Mouse (Mus musculus): ENCODE measurements at regions not wholly inside any gene's neighbourhood (a gene's known extent, or its start where the extent isn't known, plus 50 kb on each side); places are given as distances from the start of the nearest gene placed in this dataset.

- intact Hi-C loops (cut with DNase I), result no loop called here
- no peaks in the 10 kb centered on the region for H3K79me2 ChIP-seq (replicated peaks; ENCODE audit: control insufficient read depth, insufficient read depth, low read length)
- no peaks in the 10 kb centered on the region for H3K36me3 ChIP-seq (ENCODE audit: control insufficient read depth, insufficient read depth, low read length)
- H3K27ac ChIP-seq, result no peak overlapping the region
- TF ChIP-seq EP300 (IDR thresholded peaks at IDR 0.05; ENCODE audit: insufficient read depth, low read depth, low read length) (no peak), CTCF (IDR thresholded peaks at IDR 0.05) (no peak), POLR2A (IDR thresholded peaks at IDR 0.05; ENCODE audit: insufficient read depth, low read depth, low read length) (no peak)
- no peak overlapping the region for H3K4me3 ChIP-seq
- H3K4me1 ChIP-seq (ENCODE audit: control insufficient read depth, insufficient read depth, low read length), result peaks cover 2% of the 10 kb centered on the region
- 47% methylated on average over 1 of the region's 1 CpGs for WGBS
- H3K9ac ChIP-seq (ENCODE audit: low read depth, low read length), result no peak overlapping the region
- no peak for DNase-seq
- H3K27me3 ChIP-seq (ENCODE audit: control insufficient read depth, insufficient read depth, low read length), result no peaks in the 10 kb centered on the region
Observed at GRCm38 (mm10) chr5:75312897-75313296, 160.8 kb downstream of the Pdgfra start.

GRCm38 (mm10) chr5:75315956-75316355, 163.9 kb downstream of the Pdgfra start:
- H3K79me2 ChIP-seq (replicated peaks; ENCODE audit: control insufficient read depth, insufficient read depth, low read length), result no peaks in the 10 kb centered on the region
- 38% methylated on average over 1 of the region's 1 CpGs for WGBS
- no peaks in the 10 kb centered on the region for H3K36me3 ChIP-seq (ENCODE audit: control insufficient read depth, insufficient read depth, low read length)
- H3K9ac ChIP-seq (ENCODE audit: low read depth, low read length), result peak overlapping the region; percentile 48; the same call in 1 of the 2 replicates
- H3K27me3 ChIP-seq (ENCODE audit: control insufficient read depth, insufficient read depth, low read length), result no peaks in the 10 kb centered on the region
- peak overlapping the region; percentile 40 for H3K4me3 ChIP-seq
- DNase-seq, result no peak
- TF ChIP-seq POLR2A (IDR thresholded peaks at IDR 0.05; ENCODE audit: insufficient read depth, low read depth, low read length) (no peak), CTCF (IDR thresholded peaks at IDR 0.05) (no peak), EP300 (IDR thresholded peaks at IDR 0.05; ENCODE audit: insufficient read depth, low read depth, low read length) (no peak)
- peaks cover 2% of the 10 kb centered on the region for H3K4me1 ChIP-seq (ENCODE audit: control insufficient read depth, insufficient read depth, low read length)
- H3K27ac ChIP-seq, result peak overlapping the region; percentile 18; the same call in 1 of the 2 replicates
- intact Hi-C loops (cut with DNase I), result no loop called here

GRCm38 (mm10) chr5:75320536-75320935, 168.4 kb downstream of the Pdgfra start:
- H3K4me1 ChIP-seq (ENCODE audit: control insufficient read depth, insufficient read depth, low read length), result peaks cover 2% of the 10 kb centered on the region
- H3K36me3 ChIP-seq (ENCODE audit: control insufficient read depth, insufficient read depth, low read length), result no peaks in the 10 kb centered on the region
- DNase-seq, result no peak
- H3K27me3 ChIP-seq (ENCODE audit: control insufficient read depth, insufficient read depth, low read length), result no peaks in the 10 kb centered on the region
- 74% methylated on average over 2 of the region's 2 CpGs for WGBS
- no peak overlapping the region for H3K4me3 ChIP-seq
- no peak for TF ChIP-seq POLR2A (IDR thresholded peaks at IDR 0.05; ENCODE audit: insufficient read depth, low read depth, low read length)
- TF ChIP-seq EP300 (IDR thresholded peaks at IDR 0.05; ENCODE audit: insufficient read depth, low read depth, low read length), result no peak
- no peak for TF ChIP-seq CTCF (IDR thresholded peaks at IDR 0.05)
- intact Hi-C loops (cut with DNase I), result no loop called here
- no peak overlapping the region for H3K27ac ChIP-seq
- H3K9ac ChIP-seq (ENCODE audit: low read depth, low read length), result no peak overlapping the region
- no peaks in the 10 kb centered on the region for H3K79me2 ChIP-seq (replicated peaks; ENCODE audit: control insufficient read depth, insufficient read depth, low read length)

- Histone ChIP-seq H3K4me1 (ENCODE audit: control insufficient read depth, insufficient read depth, low read length) (no peaks in the 10 kb centered on the region), H3K4me3 (no peak overlapping the region), H3K79me2 (replicated peaks; ENCODE audit: control insufficient read depth, insufficient read depth, low read length) (no peaks in the 10 kb centered on the region), H3K27me3 (ENCODE audit: control insufficient read depth, insufficient read depth, low read length) (no peaks in the 10 kb centered on the region), H3K36me3 (ENCODE audit: control insufficient read depth, insufficient read depth, low read length) (no peaks in the 10 kb centered on the region), H3K27ac (no peak overlapping the region), H3K9ac (ENCODE audit: low read depth, low read length) (no peak overlapping the region)
- DNase-seq, result no peak
- 68% methylated on average over 3 of the region's 3 CpGs for WGBS
- intact Hi-C loops (cut with DNase I), result no loop called here
- TF ChIP-seq EP300 (IDR thresholded peaks at IDR 0.05; ENCODE audit: insufficient read depth, low read depth, low read length), result no peak
- no peak for TF ChIP-seq POLR2A (IDR thresholded peaks at IDR 0.05; ENCODE audit: insufficient read depth, low read depth, low read length)
- no peak for TF ChIP-seq CTCF (IDR thresholded peaks at IDR 0.05)
Observed at GRCm38 (mm10) chr5:75334050-75334449, 182.0 kb downstream of the Pdgfra start.

- Histone ChIP-seq H3K36me3 (ENCODE audit: control insufficient read depth, insufficient read depth, low read length) (no peaks in the 10 kb centered on the region), H3K4me3 (no peak overlapping the region), H3K27ac (no peak overlapping the region), H3K4me1 (ENCODE audit: control insufficient read depth, insufficient read depth, low read length) (no peaks in the 10 kb centered on the region), H3K9ac (ENCODE audit: low read depth, low read length) (no peak overlapping the region), H3K79me2 (replicated peaks; ENCODE audit: control insufficient read depth, insufficient read depth, low read length) (no peaks in the 10 kb centered on the region), H3K27me3 (ENCODE audit: control insufficient read depth, insufficient read depth, low read length) (no peaks in the 10 kb centered on the region)
- no peak for TF ChIP-seq EP300 (IDR thresholded peaks at IDR 0.05; ENCODE audit: insufficient read depth, low read depth, low read length)
- TF ChIP-seq POLR2A (IDR thresholded peaks at IDR 0.05; ENCODE audit: insufficient read depth, low read depth, low read length), result no peak
- no peak for TF ChIP-seq CTCF (IDR thresholded peaks at IDR 0.05)
- 59% methylated on average over 11 of the region's 11 CpGs for WGBS
- no peak for DNase-seq
- intact Hi-C loops (cut with DNase I), result no loop called here
Observed at GRCm38 (mm10) chr5:75336454-75336853, 184.4 kb downstream of the Pdgfra start.

- TF ChIP-seq CTCF (IDR thresholded peaks at IDR 0.05), result no peak
- TF ChIP-seq EP300 (IDR thresholded peaks at IDR 0.05; ENCODE audit: insufficient read depth, low read depth, low read length), result no peak
- TF ChIP-seq POLR2A (IDR thresholded peaks at IDR 0.05; ENCODE audit: insufficient read depth, low read depth, low read length), result no peak
- 88% methylated on average over 11 of the region's 11 CpGs for WGBS
- DNase-seq, result no peak
- H3K79me2 ChIP-seq (replicated peaks; ENCODE audit: control insufficient read depth, insufficient read depth, low read length), result no peaks in the 10 kb centered on the region
- H3K27ac ChIP-seq, result no peak overlapping the region
- no peaks in the 10 kb centered on the region for H3K27me3 ChIP-seq (ENCODE audit: control insufficient read depth, insufficient read depth, low read length)
- intact Hi-C loops (cut with DNase I), result no loop called here
- no peaks in the 10 kb centered on the region for H3K4me1 ChIP-seq (ENCODE audit: control insufficient read depth, insufficient read depth, low read length)
- no peak overlapping the region for H3K9ac ChIP-seq (ENCODE audit: low read depth, low read length)
- H3K4me3 ChIP-seq, result no peak overlapping the region
- no peaks in the 10 kb centered on the region for H3K36me3 ChIP-seq (ENCODE audit: control insufficient read depth, insufficient read depth, low read length)
Observed at GRCm38 (mm10) chr5:75338439-75338838, 186.3 kb downstream of the Pdgfra start.

Data from heart, adult 2 months (tissue).